Mouse (Mus musculus): ENCODE measurements around the gene Krt71. TPM values are rescaled to one million over a fixed set of nuclear protein-coding genes. Genes with fewer than 3 reads are reported as not detected.

Krt71 gene
- total RNA-seq, 2 experiments from 2014 or later = 0.18 to 0.28 TPM

Small RNAs within 50 kb of the gene (microRNA-seq; reads per million reads assigned to microRNA genes)
- gene Gm44323 (0 reads per million in 2 experiments), gene Gm44342 (0 reads per million in 2 experiments)

Other genes with a start within 250 kb of the Krt71 start
- not detected for gene Gm49425, start 225.8 kb downstream of the Krt71 start, total RNA-seq (2021)
- gene Krt84, start 210.3 kb downstream of the Krt71 start, total RNA-seq (2021) = not detected
- gene Krt82, start 192.4 kb downstream of the Krt71 start, total RNA-seq (2021) = not detected
- not detected for gene Krt90, start 180.2 kb downstream of the Krt71 start, total RNA-seq (2021)
- gene Krt75, start 169.2 kb downstream of the Krt71 start, total RNA-seq (2021) = not detected
- not detected for gene Gm5414, start 114.9 kb downstream of the Krt71 start, total RNA-seq (2021)
- gene Gm5478, start 95.7 kb downstream of the Krt71 start, total RNA-seq (2021) = not detected
- not detected for gene Krt6b, start 62.8 kb downstream of the Krt71 start, total RNA-seq (2021)
- gene Krt6a, start 48.8 kb downstream of the Krt71 start, total RNA-seq (2021) = not detected
- not detected for gene Krt5, start 30.2 kb downstream of the Krt71 start, total RNA-seq (2021)
- gene Krt72, start 43.4 kb upstream of the Krt71 start, total RNA-seq (2021) = not detected
- gene Krt73, start 59.2 kb upstream of the Krt71 start, total RNA-seq (2021) = not detected
- gene Krt2, start 75.1 kb upstream of the Krt71 start, total RNA-seq (2021) = not detected
- gene Krt1, start 107.7 kb upstream of the Krt71 start, total RNA-seq (2021) = not detected
- gene Krt77, start 126.6 kb upstream of the Krt71 start, total RNA-seq (2021) = not detected
- gene Krt76, start 149.8 kb upstream of the Krt71 start, total RNA-seq (2021) = not detected
- gene Krt4, start 181.6 kb upstream of the Krt71 start, total RNA-seq (2021) = under 1 TPM in 1 of 2 experiments, not detected in 1; 0.21 TPM
- gene Krt79, start 197.2 kb upstream of the Krt71 start, total RNA-seq (2021) = not detected
- not detected for gene Krt78, start 211.2 kb upstream of the Krt71 start, total RNA-seq (2021)

Data from gastrocnemius, postnatal 10 days (tissue).